Mouse (Mus musculus): ENCODE data around the gene Astn1. TPM values are rescaled to one million over a fixed set of nuclear protein-coding genes. Genes with fewer than 3 reads are reported as not detected.

The Astn1 gene
- polyA plus RNA-seq, 1 experiment from 2014 or later, result 0.38 TPM

GRCm38 (mm10) chr1:158405899-158406769 lies 44.1 kb downstream of the Astn1 start:
- Histone ChIP-seq H3K9ac (ENCODE audit: low read depth, low read length) (no peak overlapping the region), H3K9me3 (replicated peaks; ENCODE audit: low read length) (no peaks in the 10 kb centered on the region), H3K4me1 (replicated peaks; ENCODE audit: insufficient read depth, low read length) (no peaks in the 10 kb centered on the region), H3K27me3 (ENCODE audit: insufficient read depth, low read length) (no peaks in the 10 kb centered on the region), H3K4me3 (replicated peaks; ENCODE audit: low read depth, low read length) (no peak overlapping the region), H3K36me3 (ENCODE audit: insufficient read depth, low read length) (no peaks in the 10 kb centered on the region), H3K27ac (no peak overlapping the region), H3K4me2 (ENCODE audit: low read length) (no peak overlapping the region)
- 64% methylated on average over 10 of the region's 10 CpGs for WGBS
- DNase-seq (ENCODE audit: low spot score) (no peak), ATAC-seq (replicated peaks; ENCODE audit: low FRiP score, low read depth) (no peak)
- no peak for TF ChIP-seq CTCF (IDR thresholded peaks at IDR 0.05; ENCODE audit: low read depth)

DNA sequence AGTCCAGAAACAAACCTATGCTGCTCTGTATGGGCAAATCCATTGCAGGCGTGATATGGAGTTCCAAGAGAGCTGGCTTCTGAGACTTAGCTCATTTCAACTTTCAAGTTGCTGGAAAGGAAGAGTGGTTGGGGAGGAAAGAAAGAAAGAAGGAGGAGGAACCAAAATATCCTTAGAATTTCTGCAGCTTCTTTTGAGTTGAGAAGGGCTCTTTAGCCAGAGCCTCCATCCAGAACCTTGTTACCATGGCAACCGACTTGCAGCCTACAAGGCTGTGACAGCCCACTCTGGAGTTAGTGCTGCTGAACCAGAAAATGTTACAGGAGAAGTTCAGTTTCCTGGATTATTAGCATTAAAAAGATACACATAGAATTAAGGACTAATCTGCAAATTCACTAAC lies 46.1 kb downstream of the Astn1 start:
- DNase-seq (ENCODE audit: low spot score) (peak; percentile 40), ATAC-seq (replicated peaks; ENCODE audit: low FRiP score, low read depth) (no peak)
- Histone ChIP-seq H3K4me1 (replicated peaks; ENCODE audit: insufficient read depth, low read length) (no peaks in the 10 kb centered on the region), H3K4me3 (replicated peaks; ENCODE audit: low read depth, low read length) (no peak overlapping the region), H3K27me3 (ENCODE audit: insufficient read depth, low read length) (no peaks in the 10 kb centered on the region), H3K9me3 (replicated peaks; ENCODE audit: low read length) (no peaks in the 10 kb centered on the region), H3K27ac (no peak overlapping the region), H3K9ac (ENCODE audit: low read depth, low read length) (no peak overlapping the region), H3K4me2 (ENCODE audit: low read length) (no peak overlapping the region), H3K36me3 (ENCODE audit: insufficient read depth, low read length) (no peaks in the 10 kb centered on the region)
- no peak for TF ChIP-seq CTCF (IDR thresholded peaks at IDR 0.05; ENCODE audit: low read depth)
- WGBS, result 82% methylated on average over 2 of the region's 2 CpGs

DNA sequence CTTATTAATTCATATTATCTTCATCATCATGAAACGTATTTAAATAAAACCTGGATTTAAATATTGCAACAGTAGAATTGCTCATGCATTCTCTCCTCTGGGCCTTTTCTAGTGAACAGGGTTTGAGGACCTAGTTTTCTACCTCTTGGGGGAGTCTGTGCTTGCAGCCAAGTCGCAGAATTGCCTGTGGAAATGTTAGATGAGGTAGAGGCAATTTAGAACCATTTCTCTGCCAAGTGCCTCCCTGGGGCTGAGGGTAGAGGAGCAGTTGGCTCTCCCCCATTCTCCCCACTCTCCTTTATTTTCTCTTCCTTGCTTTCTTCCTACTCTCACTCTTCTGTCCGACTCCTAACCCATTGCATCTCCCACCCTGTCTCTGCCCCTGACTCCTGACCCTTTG lies 49.1 kb downstream of the Astn1 start:
- Histone ChIP-seq H3K9me3 (replicated peaks; ENCODE audit: low read length) (no peaks in the 10 kb centered on the region), H3K4me2 (ENCODE audit: low read length) (no peak overlapping the region), H3K36me3 (ENCODE audit: insufficient read depth, low read length) (no peaks in the 10 kb centered on the region), H3K27me3 (ENCODE audit: insufficient read depth, low read length) (no peaks in the 10 kb centered on the region), H3K27ac (no peak overlapping the region), H3K9ac (ENCODE audit: low read depth, low read length) (no peak overlapping the region), H3K4me1 (replicated peaks; ENCODE audit: insufficient read depth, low read length) (no peaks in the 10 kb centered on the region), H3K4me3 (replicated peaks; ENCODE audit: low read depth, low read length) (no peak overlapping the region)
- WGBS, result 62% methylated on average over 3 of the region's 3 CpGs
- no peak for DNase-seq (ENCODE audit: low spot score)
- TF ChIP-seq CTCF (IDR thresholded peaks at IDR 0.05; ENCODE audit: low read depth), result no peak
- no peak for ATAC-seq (replicated peaks; ENCODE audit: low FRiP score, low read depth)

GRCm38 (mm10) chr1:158414198-158414597 lies 52.1 kb downstream of the Astn1 start:
- H3K27me3 ChIP-seq (ENCODE audit: insufficient read depth, low read length), result no peaks in the 10 kb centered on the region
- H3K27ac ChIP-seq, result no peak overlapping the region
- no peak overlapping the region for H3K4me2 ChIP-seq (ENCODE audit: low read length)
- H3K36me3 ChIP-seq (ENCODE audit: insufficient read depth, low read length), result no peaks in the 10 kb centered on the region
- H3K9ac ChIP-seq (ENCODE audit: low read depth, low read length), result no peak overlapping the region
- no peaks in the 10 kb centered on the region for H3K9me3 ChIP-seq (replicated peaks; ENCODE audit: low read length)
- no peaks in the 10 kb centered on the region for H3K4me1 ChIP-seq (replicated peaks; ENCODE audit: insufficient read depth, low read length)
- H3K4me3 ChIP-seq (replicated peaks; ENCODE audit: low read depth, low read length), result no peak overlapping the region
- ATAC-seq (replicated peaks; ENCODE audit: low FRiP score, low read depth) (no peak), DNase-seq (ENCODE audit: low spot score) (no peak)
- TF ChIP-seq CTCF (IDR thresholded peaks at IDR 0.05; ENCODE audit: low read depth), result no peak
- WGBS, result 93% methylated on average over 2 of the region's 2 CpGs

DNA sequence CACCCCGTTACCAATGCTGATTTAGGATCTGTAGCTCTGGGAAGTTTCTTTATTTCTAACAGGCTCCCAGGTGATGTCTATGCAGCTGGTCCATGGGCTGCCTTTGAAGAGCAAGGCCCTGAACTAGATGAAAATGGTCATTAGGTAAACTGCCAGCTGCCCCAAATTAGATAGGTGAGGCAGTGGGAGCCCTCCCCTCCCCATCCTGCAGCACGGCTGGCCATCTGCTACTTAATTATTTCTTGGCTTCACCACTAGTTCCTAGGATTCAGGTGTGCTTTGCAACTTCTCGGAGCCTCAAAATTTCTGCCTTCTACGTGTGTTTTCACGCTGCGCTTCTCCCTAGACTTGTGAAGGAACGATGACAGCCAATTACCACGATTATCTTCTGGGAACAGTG lies 59.4 kb downstream of the Astn1 start:
- ATAC-seq (replicated peaks; ENCODE audit: low FRiP score, low read depth), result no peak

GRCm38 (mm10) chr1:158422739-158423138 lies 60.7 kb downstream of the Astn1 start:
- H3K9me3 ChIP-seq (replicated peaks; ENCODE audit: low read length), result no peaks in the 10 kb centered on the region
- no peak overlapping the region for H3K9ac ChIP-seq (ENCODE audit: low read depth, low read length)
- ATAC-seq (replicated peaks; ENCODE audit: low FRiP score, low read depth) (no peak), DNase-seq (ENCODE audit: low spot score) (no peak)
- H3K4me2 ChIP-seq (ENCODE audit: low read length), result no peak overlapping the region
- no peaks in the 10 kb centered on the region for H3K4me1 ChIP-seq (replicated peaks; ENCODE audit: insufficient read depth, low read length)
- H3K36me3 ChIP-seq (ENCODE audit: insufficient read depth, low read length), result no peaks in the 10 kb centered on the region
- TF ChIP-seq CTCF (IDR thresholded peaks at IDR 0.05; ENCODE audit: low read depth), result no peak
- no peak overlapping the region for H3K4me3 ChIP-seq (replicated peaks; ENCODE audit: low read depth, low read length)
- H3K27me3 ChIP-seq (ENCODE audit: insufficient read depth, low read length), result no peaks in the 10 kb centered on the region
- no peak overlapping the region for H3K27ac ChIP-seq
- 81% methylated on average over 1 of the region's 1 CpGs for WGBS

More for the DNA sequence above, 59.4 kb downstream of the Astn1 start:
- no peaks in the 10 kb centered on the region for H3K9me3 ChIP-seq (replicated peaks; ENCODE audit: low read length)
- 86% methylated on average over 8 of the region's 8 CpGs for WGBS
- no peaks in the 10 kb centered on the region for H3K27me3 ChIP-seq (ENCODE audit: insufficient read depth, low read length)
- no peak overlapping the region for H3K4me3 ChIP-seq (replicated peaks; ENCODE audit: low read depth, low read length)
- no peaks in the 10 kb centered on the region for H3K4me1 ChIP-seq (replicated peaks; ENCODE audit: insufficient read depth, low read length)
- H3K4me2 ChIP-seq (ENCODE audit: low read length), result no peak overlapping the region
- no peaks in the 10 kb centered on the region for H3K36me3 ChIP-seq (ENCODE audit: insufficient read depth, low read length)
- no peak for TF ChIP-seq CTCF (IDR thresholded peaks at IDR 0.05; ENCODE audit: low read depth)
- no peak overlapping the region for H3K27ac ChIP-seq
- no peak for DNase-seq (ENCODE audit: low spot score)
- no peak overlapping the region for H3K9ac ChIP-seq (ENCODE audit: low read depth, low read length)
